Mouse (Mus musculus) lung, adult 2 months (tissue): Measurements from ENCODE around the gene 4930572O03Rik. TPM values are rescaled to one million over a fixed set of nuclear protein-coding genes. Genes with fewer than 3 reads are reported as not detected.
"Not testable (repeated sequence)": the region's sequence is repeated elsewhere in the genome, so short reads cannot be mapped to it uniquely, and the experiment has no call there.

Experiments
- DNase-seq: peaks from one replicate; pipeline ENCODE4 v3.0.0; 2022
- H3K4me1 ChIP-seq: fragments of 200-500 bp; 2 replicates; pipeline ENCODE4 v1.6.1; 2011; ENCODE audit warnings: low read length; ENCODE audit not compliant: control insufficient read depth, insufficient read depth
- H3K4me3 ChIP-seq: fragments of 200-500 bp; replicated peaks from 2 replicates; pipeline ENCODE3; 2011; ENCODE audit warnings: low read depth, mild to moderate bottlenecking, control low read depth, low read length; ENCODE audit errors: extremely low read depth
- WGBS: fragments of 180-500 bp; shearing (Covaris S2); methylation state at CpG from one replicate; pipeline ENCODE4 v1.1.7; 2018; 5-methylcytosine and 5-hydroxymethylcytosine counted together
- polyA plus RNA-seq: library from polyadenylated mRNA; depleted of rRNA; stranded (reverse); fragments of >200 nt; gene quantifications from 2 replicates; pipeline ENCODE4 v1.2.3, GENCODE M21; 2012; rRNA removed

Gene 4930572O03Rik
- polyA plus RNA-seq, 1 experiment: not detected

- 68% methylated on average over 7 of the region's 7 CpGs for WGBS
- H3K4me3 ChIP-seq, DNase-seq, H3K4me1 ChIP-seq: not testable (repeated sequence)
Observed at GRCm38 (mm10) chr5:15663847-15664246, 7.0 kb upstream of the 4930572O03Rik start.

DNA sequence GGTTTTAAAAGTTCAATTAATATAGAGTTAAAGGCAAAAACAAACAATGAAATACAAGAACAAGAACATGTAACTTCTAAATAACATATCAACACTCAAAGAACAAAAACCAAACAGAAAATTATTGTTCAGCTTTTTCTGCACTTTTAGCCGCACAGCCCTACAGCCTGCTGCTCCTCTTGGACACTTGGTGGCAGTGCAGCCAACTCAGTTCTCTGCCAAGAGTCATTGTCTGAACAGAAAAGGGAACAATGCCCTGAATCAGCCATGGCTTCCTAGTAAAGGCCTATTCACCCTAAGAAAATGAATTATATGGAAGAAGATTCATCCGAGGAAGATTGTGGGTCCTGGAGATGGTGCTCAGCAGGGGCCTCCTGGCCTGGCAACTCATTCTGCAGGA is 4.5 kb downstream of the 4930572O03Rik start:
- DNase-seq, H3K4me1 ChIP-seq, H3K4me3 ChIP-seq: not testable (repeated sequence)
- 67% methylated on average over 2 of the region's 2 CpGs for WGBS

- 27% methylated on average over 6 of the region's 6 CpGs for WGBS
- not testable (repeated sequence) for DNase-seq, H3K4me1 ChIP-seq, H3K4me3 ChIP-seq
Observed at GRCm38 (mm10) chr5:15645707-15646106, 11.2 kb downstream of the 4930572O03Rik start.

DNA sequence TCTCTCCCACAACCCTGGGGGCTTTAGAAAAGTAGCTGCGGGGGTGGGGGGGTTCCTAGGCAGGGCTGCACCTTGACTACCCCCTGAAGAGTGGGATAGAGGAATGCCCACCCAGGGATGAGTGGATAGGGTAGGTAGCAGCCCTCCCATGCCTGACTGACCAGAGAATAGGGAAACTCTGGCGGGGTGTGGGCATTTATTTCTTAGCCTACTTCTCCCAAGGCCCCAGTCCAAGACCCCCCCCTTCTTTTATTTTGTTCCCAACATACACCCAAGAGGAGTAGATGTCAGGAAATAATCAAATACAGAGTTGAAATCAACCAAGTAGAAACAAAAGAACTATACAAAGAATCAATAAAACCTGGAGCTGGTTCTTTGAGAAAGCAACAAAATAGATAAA is 19.2 kb downstream of the 4930572O03Rik start:
- not testable (repeated sequence) for H3K4me3 ChIP-seq, DNase-seq, H3K4me1 ChIP-seq
- WGBS: 42% methylated on average over 2 of the region's 2 CpGs

DNA sequence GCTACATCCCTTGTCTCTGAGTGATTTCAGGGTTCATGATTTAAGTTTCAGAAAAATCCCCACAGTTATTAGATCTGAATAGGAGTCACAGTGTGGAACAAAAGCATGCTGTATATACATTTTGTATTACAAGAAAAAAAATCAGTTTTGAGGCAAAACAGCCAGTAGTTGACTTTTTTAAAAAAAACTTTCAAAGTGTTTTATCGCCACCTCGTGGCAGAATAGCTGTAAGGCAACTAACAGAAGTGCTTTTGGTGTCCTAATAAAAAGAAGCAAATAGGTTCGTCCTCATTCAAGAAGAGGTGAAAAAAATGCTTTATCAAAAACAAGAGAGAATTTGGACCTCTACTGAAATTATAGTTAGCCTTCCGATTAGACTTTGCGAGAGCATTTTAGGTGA is 26.8 kb downstream of the 4930572O03Rik start:
- not testable (repeated sequence) for DNase-seq, H3K4me3 ChIP-seq, H3K4me1 ChIP-seq
- WGBS: 32% methylated on average over 5 of the region's 5 CpGs

GRCm38 (mm10) chr5:15628136-15628535 is 28.7 kb downstream of the 4930572O03Rik start:
- DNase-seq, H3K4me1 ChIP-seq, H3K4me3 ChIP-seq: not testable (repeated sequence)
- WGBS: 28% methylated on average over 1 of the region's 1 CpGs

GRCm38 (mm10) chr5:15618764-15619163 is 38.1 kb downstream of the 4930572O03Rik start, which contains the start of gene Speer4d:
Gene Speer4d (plus strand): TSS chr5:15619064.
- H3K4me1 ChIP-seq, DNase-seq, H3K4me3 ChIP-seq: not testable (repeated sequence)
- WGBS: 35% methylated on average over 1 of the region's 1 CpGs

DNA sequence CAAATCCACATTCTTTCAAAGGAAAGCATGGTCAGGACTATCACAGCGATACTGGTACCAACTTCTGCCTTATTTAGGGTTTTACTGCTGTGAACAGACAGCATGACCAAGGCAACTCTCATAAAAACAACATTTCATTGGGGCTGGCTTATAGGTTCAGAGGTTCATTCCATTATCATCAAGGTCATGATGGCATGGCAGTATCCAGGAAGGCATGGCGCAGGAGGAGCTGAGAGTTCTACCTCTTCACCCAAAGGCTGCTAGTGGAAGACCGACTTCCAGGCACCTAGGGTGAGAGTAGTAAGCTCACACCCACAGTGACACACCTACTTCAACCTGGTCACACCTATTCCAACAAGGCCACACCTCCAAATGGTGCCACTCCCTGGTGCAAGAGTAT is 40.7 kb downstream of the 4930572O03Rik start:
- 78% methylated on average over 3 of the region's 3 CpGs for WGBS
- DNase-seq: not testable (repeated sequence)

DNA sequence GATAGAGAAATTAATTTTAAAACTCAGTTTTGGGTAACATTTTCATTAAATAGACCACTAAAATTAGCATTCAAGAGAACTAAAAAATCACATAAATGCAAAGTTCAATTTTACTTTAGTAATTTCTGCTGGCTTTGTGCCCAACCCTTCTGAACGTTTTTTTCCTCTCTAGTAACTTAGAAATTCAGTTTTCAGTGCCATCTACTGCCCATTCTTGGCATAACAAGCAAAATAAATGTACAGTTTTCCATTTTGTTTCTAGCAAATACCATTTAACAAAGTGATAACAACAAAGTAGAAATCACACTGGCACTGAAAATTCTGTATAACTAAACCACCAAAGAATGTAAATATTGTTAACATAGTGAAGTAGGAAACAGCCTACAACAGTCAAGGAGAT is 46.2 kb downstream of the 4930572O03Rik start:
- 4% methylated on average over 1 of the region's 1 CpGs for WGBS
- DNase-seq, H3K4me1 ChIP-seq, H3K4me3 ChIP-seq: not testable (repeated sequence)

More for the DNA sequence above, 40.7 kb downstream of the 4930572O03Rik start:
- not testable (repeated sequence) for H3K4me1 ChIP-seq, H3K4me3 ChIP-seq

GRCm38 (mm10) chr5:15606677-15607076 is 50.2 kb downstream of the 4930572O03Rik start:
- H3K4me3 ChIP-seq, H3K4me1 ChIP-seq: not testable (repeated sequence)
- DNase-seq: peak; percentile 10
- WGBS: 58% methylated on average over 6 of the region's 6 CpGs

DNA sequence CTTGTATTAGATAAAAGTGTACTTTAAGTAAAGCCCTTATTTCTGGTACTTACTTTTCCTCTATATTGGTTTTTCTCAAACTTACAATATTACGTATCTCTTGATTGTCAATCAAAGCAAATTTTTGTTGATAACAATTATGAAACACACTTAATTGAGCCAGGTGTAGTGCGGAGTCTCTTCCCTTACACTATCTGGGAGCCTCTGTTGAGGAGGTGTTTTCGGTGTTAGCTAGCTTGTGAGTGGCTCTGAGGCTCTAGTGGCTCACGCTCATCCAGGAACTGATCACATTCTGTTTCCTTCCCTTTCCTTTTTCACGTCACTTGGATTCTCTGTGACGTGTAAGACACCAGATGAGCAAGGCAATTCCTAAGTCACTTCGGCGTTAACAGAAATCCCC is 53.3 kb downstream of the 4930572O03Rik start:
- not testable (repeated sequence) for H3K4me1 ChIP-seq, DNase-seq, H3K4me3 ChIP-seq
- 68% methylated on average over 8 of the region's 8 CpGs for WGBS

GRCm38 (mm10) chr5:15603008-15603407 is 53.9 kb downstream of the 4930572O03Rik start:
- WGBS: 49% methylated on average over 2 of the region's 2 CpGs
- H3K4me1 ChIP-seq, H3K4me3 ChIP-seq, DNase-seq: not testable (repeated sequence)

DNA sequence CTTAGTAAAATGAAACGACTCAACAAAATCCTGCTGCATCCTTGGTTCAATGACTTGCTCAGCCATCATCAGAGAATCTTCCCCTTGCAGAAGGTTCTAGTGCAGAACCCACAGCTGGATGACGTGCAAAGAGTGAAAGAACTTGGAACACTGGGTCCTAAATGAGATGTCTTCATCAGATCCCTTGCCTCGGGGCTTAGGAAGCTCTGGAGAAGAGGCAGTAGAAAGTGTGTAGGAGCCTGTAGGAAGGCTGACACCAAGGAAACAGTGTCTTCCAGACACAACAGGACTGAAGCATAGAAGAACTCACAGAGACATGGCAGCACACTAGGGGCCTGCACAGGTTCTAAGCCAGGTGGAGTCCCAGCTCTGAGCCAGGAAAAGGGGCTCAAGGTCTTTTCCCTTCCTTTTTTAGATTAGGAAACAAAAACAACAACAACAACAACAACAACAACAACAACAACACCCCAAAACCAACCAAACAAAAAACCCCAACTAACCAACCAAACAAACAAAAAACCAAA is 54.4 kb downstream of the 4930572O03Rik start:
- WGBS: 56% methylated on average over 3 of the region's 3 CpGs
- not testable (repeated sequence) for DNase-seq, H3K4me1 ChIP-seq, H3K4me3 ChIP-seq

Other genes with a start within 250 kb of the 4930572O03Rik start
- 0.11 TPM in 1 of 2 replicates, not detected in the other for gene Gm21149, start 180.5 kb downstream of the 4930572O03Rik start, polyA plus RNA-seq
- not detected in 2 replicates for gene Gm21190, start 127.8 kb downstream of the 4930572O03Rik start, polyA plus RNA-seq
- not detected in 2 replicates for gene Gm21083, start 79.7 kb downstream of the 4930572O03Rik start, polyA plus RNA-seq
- not detected in 2 replicates for gene Speer4d, start 38.0 kb downstream of the 4930572O03Rik start, polyA plus RNA-seq
- gene Speer4c, start 57.2 kb upstream of the 4930572O03Rik start, polyA plus RNA-seq: 0.10 and 0.12 TPM in 2 replicates